Mouse (Mus musculus): Measurements from ENCODE around the gene Glb1.

DNA sequence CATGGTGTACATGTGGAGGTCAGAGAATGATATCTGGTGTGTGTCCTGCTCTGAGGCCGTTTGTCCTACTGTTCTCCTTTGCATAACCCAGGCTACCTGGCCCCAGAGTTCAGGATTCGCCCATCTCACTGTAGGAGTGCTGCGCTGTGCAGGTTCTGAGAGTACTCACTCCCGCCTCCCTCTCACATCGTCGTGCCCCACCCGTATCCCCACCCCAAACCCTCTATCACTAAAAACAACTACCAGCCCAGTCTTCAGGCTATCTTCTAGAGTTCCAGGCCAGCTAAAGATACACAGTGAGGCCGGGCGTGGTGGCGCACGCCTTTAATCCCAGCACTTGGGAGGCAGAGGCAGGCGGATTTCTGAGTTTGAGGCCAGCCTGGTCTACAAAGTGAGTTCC lies 1.2 kb upstream of the Glb1 start:
- TF ChIP-seq POLR2A (IDR thresholded peaks at IDR 0.05; ENCODE audit: control insufficient read depth in 1 of 2, insufficient read depth in 1 of 2, low read depth in 1 of 2, low read length in 2 of 2, poor library complexity in 1 of 2) (no peak), JUND (IDR thresholded peaks at IDR 0.05; ENCODE audit: low read depth, low read length) (no peak), CTCF (IDR thresholded peaks at IDR 0.05 in 2 of 3, conservative IDR thresholded peaks at IDR 0.05 in 1 of 3; ENCODE audit: control insufficient read depth in 1 of 3, insufficient read depth in 1 of 3, low read depth in 2 of 3, low read length in 3 of 3, poor library complexity in 1 of 3, severe bottlenecking in 1 of 3) (no peak), BHLHE40 (IDR thresholded peaks at IDR 0.05; ENCODE audit: borderline replicate concordance, low read depth, low read length) (no peak), E2F4 (IDR thresholded peaks at IDR 0.05; ENCODE audit: borderline replicate concordance, low read depth, low read length) (no peak), EP300 (IDR thresholded peaks at IDR 0.05; ENCODE audit: low read depth in 1 of 2, low read length in 2 of 2) (no peak)

All from MEL (cell line).